Mouse (Mus musculus) cerebellum, adult 2 months (tissue): ENCODE results near the gene B830017H08Rik. TPM values are rescaled to one million over a fixed set of nuclear protein-coding genes. Genes with fewer than 3 reads are reported as not detected.

Source experiments
- DNase-seq, 2 experiments: peaks; one replicate each; pipeline ENCODE4 v3.0.0; 2021
- H3K27ac ChIP-seq: fragments of 200-500 bp; 2 replicates; pipeline ENCODE4 v1.5.1; 2012; ENCODE audit warnings: low read length, control low read depth, inconsistent platforms; ENCODE audit not compliant: insufficient read depth
- H3K27me3 ChIP-seq: fragments of 200-500 bp; 2 replicates; pipeline ENCODE4 v1.6.1; 2012; ENCODE audit warnings: inconsistent platforms, mild to moderate bottlenecking, low read length, moderate library complexity; ENCODE audit not compliant: control insufficient read depth, insufficient read depth
- H3K4me1 ChIP-seq: fragments of 200-500 bp; 2 replicates; pipeline ENCODE4 v1.6.1; 2011; ENCODE audit warnings: low read length; ENCODE audit not compliant: control insufficient read depth, insufficient read depth
- H3K4me3 ChIP-seq: fragments of 200-500 bp; replicated peaks from 2 replicates; pipeline ENCODE3; 2011; ENCODE audit warnings: mild to moderate bottlenecking, low read depth, low read length, control low read depth; ENCODE audit not compliant: insufficient read depth
- CTCF ChIP-seq: fragments of 200-500 bp; IDR thresholded peaks from 2 replicates; pipeline ENCODE4 v1.5.1; 2011; ENCODE audit warnings: low read depth, mild to moderate bottlenecking, control low read depth, low read length, moderate library complexity, borderline replicate concordance; ENCODE audit not compliant: insufficient read depth
- POLR2A ChIP-seq: fragments of 200-500 bp; IDR thresholded peaks from 2 replicates; pipeline ENCODE4 v1.6.1; 2011; ENCODE audit warnings: low read length, control low read depth, borderline replicate concordance; ENCODE audit not compliant: insufficient read depth
- WGBS: fragments of 180-500 bp; shearing (Covaris S2); methylation state at CpG from one replicate; pipeline ENCODE4 v1.1.7; 2018; 5-methylcytosine and 5-hydroxymethylcytosine counted together
- polyA plus RNA-seq: library from polyadenylated mRNA; depleted of rRNA; stranded (reverse); fragments of >200 nt; gene quantifications from 2 replicates; pipeline ENCODE4 v1.2.3, GENCODE M21; 2012

The B830017H08Rik gene
- polyA plus RNA-seq, 1 experiment, result 4.7 TPM

GRCm38 (mm10) chr16:17833681-17834399, 919 bp downstream of the B830017H08Rik start:
- no peaks in the 10 kb centered on the region for H3K27me3 ChIP-seq
- WGBS, result 3% methylated on average over 91 of the region's 103 CpGs
- peak overlapping the region; percentile 95 for H3K27ac ChIP-seq
- peaks cover 30% of the 10 kb centered on the region for H3K4me1 ChIP-seq
- peak; percentile 77 to 82 for DNase-seq
- peak overlapping the region; percentile 82 for H3K4me3 ChIP-seq
- TF ChIP-seq POLR2A, result peak; percentile 11; the same call in 1 of the 2 replicates
- no peak for TF ChIP-seq CTCF

DNA sequence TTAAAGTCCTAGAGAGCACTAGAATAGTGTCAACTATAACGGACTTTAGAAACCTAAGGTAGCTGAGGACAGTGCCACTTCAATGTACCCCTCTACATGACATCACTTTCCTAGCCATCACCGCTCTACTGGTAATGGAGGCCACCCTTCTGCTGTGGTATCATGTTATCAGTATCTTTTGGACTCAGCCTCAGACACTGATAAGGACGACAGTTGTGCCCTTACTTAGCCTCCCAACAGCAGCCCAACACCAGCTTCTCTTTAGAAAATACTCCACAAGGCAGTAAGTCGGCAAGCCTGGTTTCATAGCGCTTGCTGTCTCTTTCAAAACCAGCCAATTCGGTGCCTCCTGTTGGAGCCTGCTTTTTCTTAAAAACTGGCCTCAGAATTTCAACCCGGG, 1.6 kb downstream of the B830017H08Rik start:
- 61% methylated on average over 7 of the region's 7 CpGs for WGBS

DNA sequence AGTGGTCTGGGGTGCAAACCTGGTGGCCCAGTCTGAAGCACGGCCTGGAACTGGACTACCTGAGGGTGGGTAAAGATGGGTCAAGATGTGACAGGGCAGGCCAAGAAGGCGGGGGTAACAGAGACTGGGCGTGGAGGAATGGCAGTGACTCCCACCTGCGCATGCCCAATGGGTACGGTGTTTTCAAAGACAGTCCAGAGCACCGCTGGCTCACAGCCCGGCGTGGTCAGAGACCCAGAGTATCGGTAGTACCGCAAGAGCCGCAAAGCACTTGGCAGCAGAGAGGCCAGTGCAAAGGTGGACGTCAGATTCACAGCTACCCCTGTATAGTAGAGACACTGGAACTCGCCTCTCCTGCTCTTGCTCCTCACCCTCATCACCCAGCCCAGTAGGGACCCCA, 2.6 kb downstream of the B830017H08Rik start:
- H3K4me1 ChIP-seq, result peaks cover 44% of the 10 kb centered on the region
- no peak for TF ChIP-seq CTCF
- no peak for TF ChIP-seq POLR2A
- H3K27me3 ChIP-seq, result no peaks in the 10 kb centered on the region
- DNase-seq, result peak in 1 of 2 experiments; percentile 43
- H3K27ac ChIP-seq, result no peak overlapping the region
- no peak overlapping the region for H3K4me3 ChIP-seq
- 39% methylated on average over 13 of the region's 13 CpGs for WGBS

More for the DNA sequence above, 1.6 kb downstream of the B830017H08Rik start:
- Histone ChIP-seq H3K4me1 (peaks cover 35% of the 10 kb centered on the region), H3K4me3 (peak overlapping the region; percentile 82), H3K27ac (peak overlapping the region; percentile 95; the same call in 1 of the 2 replicates), H3K27me3 (no peaks in the 10 kb centered on the region)
- TF ChIP-seq POLR2A (no peak), CTCF (no peak)
- no peak for DNase-seq

DNA sequence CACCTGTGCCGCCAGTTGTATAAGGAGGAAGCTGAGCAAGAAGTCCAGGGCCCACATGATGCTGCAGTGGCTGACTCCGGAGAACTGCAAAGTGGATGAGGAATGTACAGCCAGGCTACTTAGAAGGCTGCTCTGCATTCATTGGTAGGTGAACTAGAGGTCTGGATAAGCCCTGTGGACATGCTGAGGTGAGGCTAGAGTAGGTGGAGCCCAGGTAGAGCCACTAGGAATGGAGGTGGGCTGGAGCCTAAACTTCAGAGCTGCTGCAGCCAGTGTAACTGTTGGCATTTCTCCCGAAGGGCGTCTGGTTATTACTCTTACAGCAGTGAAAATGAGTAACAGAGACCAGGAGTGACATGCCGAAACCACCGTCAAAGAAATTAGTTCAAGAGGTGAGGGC, 5.1 kb downstream of the B830017H08Rik start, which contains the start of gene Car15:
Gene Car15 (minus strand): TSS at position 314 of the 400 bp plus-strand sequence.
- H3K27ac ChIP-seq, result no peak within 1 kb of the TSS
- 82% methylated on average over 6 of the region's 6 CpGs for WGBS
- no peaks in the 10 kb centered on the region for H3K27me3 ChIP-seq

GRCm38 (mm10) chr16:17839976-17840375, 7.1 kb downstream of the B830017H08Rik start:
- no peaks in the 10 kb centered on the region for H3K27me3 ChIP-seq
- peak; percentile 83 to 88 for DNase-seq
- no peak overlapping the region for H3K4me3 ChIP-seq
- H3K27ac ChIP-seq, result peak overlapping the region; percentile 26
- peaks cover 62% of the 10 kb centered on the region for H3K4me1 ChIP-seq
- WGBS, result 10% methylated on average over 4 of the region's 4 CpGs
- TF ChIP-seq POLR2A (no peak), CTCF (no peak)

More for the DNA sequence above, 5.1 kb downstream of the B830017H08Rik start, which contains the start of gene Car15:
- no peak for DNase-seq
- TF ChIP-seq CTCF (no peak), POLR2A (no peak)
- no peak within 1 kb of the TSS for H3K4me3 ChIP-seq
- peaks cover 48% of the 10 kb centered on the region for H3K4me1 ChIP-seq

DNA sequence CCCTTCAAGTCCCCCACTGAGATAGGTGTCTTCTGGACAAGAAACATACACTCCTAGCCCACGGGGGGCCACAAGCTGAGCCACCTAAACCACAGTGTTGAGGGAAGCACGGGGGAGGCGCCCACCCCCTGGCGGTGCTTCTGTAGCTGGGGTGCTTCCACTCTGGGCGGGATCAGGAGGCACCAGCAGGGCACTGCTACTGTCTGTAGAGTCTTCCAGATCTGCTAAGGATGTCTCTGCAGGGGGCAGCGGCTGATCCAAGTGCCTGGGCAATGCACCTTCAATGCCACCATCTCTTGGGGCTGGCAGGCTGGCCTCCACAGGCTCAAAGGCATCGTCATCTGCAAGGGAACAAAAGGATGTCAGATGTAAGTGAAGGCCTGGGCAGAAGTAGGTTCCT, 9.5 kb downstream of the B830017H08Rik start:
- WGBS, result 36% methylated on average over 7 of the region's 7 CpGs
- TF ChIP-seq POLR2A (no peak), CTCF (no peak)
- H3K4me1 ChIP-seq, result peaks cover 57% of the 10 kb centered on the region

GRCm38 (mm10) chr16:17843701-17844365, 10.9 kb downstream of the B830017H08Rik start:
- TF ChIP-seq POLR2A (no peak), CTCF (no peak)
- Histone ChIP-seq H3K4me3 (no peak overlapping the region), H3K4me1 (peaks cover 48% of the 10 kb centered on the region), H3K27ac (peak overlapping the region; percentile 45; the same call in 1 of the 2 replicates), H3K27me3 (no peaks in the 10 kb centered on the region)
- WGBS, result 13% methylated on average over 10 of the region's 10 CpGs
- DNase-seq, result peak; percentile 74 to 76

More for the DNA sequence above, 9.5 kb downstream of the B830017H08Rik start:
- H3K27ac ChIP-seq, result no peak overlapping the region
- no peak overlapping the region for H3K4me3 ChIP-seq
- DNase-seq, result peak; percentile 54 to 61
- H3K27me3 ChIP-seq, result no peaks in the 10 kb centered on the region

GRCm38 (mm10) chr16:17848431-17848830, 15.5 kb downstream of the B830017H08Rik start:
- peaks cover 55% of the 10 kb centered on the region for H3K4me1 ChIP-seq
- TF ChIP-seq POLR2A, result no peak
- no peak for TF ChIP-seq CTCF
- WGBS, result 82% methylated on average over 6 of the region's 6 CpGs
- H3K4me3 ChIP-seq, result no peak overlapping the region
- no peaks in the 10 kb centered on the region for H3K27me3 ChIP-seq
- peak overlapping the region; percentile 63; the same call in 1 of the 2 replicates for H3K27ac ChIP-seq
- DNase-seq, result no peak
